Mouse (Mus musculus): ENCODE data around the gene Cyp2a4.
"Not testable (repeated sequence)": the region's sequence is repeated elsewhere in the genome, so short reads cannot be mapped to it uniquely, and the experiment has no call there.

DNA sequence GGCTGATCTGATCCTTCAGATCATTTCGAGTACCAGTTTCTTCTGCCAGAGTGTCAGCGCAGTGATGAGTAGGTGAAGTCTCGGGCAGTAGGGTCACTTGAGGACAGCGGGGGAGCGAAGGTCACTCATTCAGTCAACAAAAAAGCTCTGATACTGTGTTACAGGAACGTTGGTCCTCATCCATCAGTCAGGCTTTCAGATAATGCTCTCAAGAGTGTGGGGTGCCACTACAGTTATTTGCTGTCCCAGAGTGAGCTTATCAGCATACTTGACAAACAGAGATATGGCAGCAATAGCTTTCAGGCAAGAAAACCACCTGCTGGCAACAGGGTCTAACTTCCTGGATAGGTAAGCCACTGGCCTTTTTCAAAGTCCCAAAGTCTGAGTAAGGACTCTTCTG is 49.8 kb downstream of the Cyp2a4 start:
- TF ChIP-seq CTCF (IDR thresholded peaks at IDR 0.05; ENCODE audit: low read depth, low read length); TAL1 (conservative IDR thresholded peaks at IDR 0.05; ENCODE audit: low read depth, low read length); POLR2AphosphoS5 (IDR thresholded peaks at IDR 0.05; ENCODE audit: insufficient replicate concordance, low read depth, low read length); GATA1 (IDR thresholded peaks at IDR 0.05; ENCODE audit: borderline replicate concordance, low read length): not testable (repeated sequence)
